Mouse (Mus musculus) skeletal muscle tissue, adult 2 months (tissue): ENCODE data around the gene Tmprss9.
A peak's percentile ranks its signal among the peaks of the same experiment; 100 is the strongest.

Source experiments
- DNase-seq: peaks from one replicate; pipeline ENCODE4 v3.0.0-alpha.2; 2012; ENCODE audit warnings: low read depth, low spot score

Tmprss9 gene

GRCm38 (mm10) chr10:80887181-80887580 lies 15.5 kb downstream of the Tmprss9 start:
- peak; percentile 62 for DNase-seq

DNA sequence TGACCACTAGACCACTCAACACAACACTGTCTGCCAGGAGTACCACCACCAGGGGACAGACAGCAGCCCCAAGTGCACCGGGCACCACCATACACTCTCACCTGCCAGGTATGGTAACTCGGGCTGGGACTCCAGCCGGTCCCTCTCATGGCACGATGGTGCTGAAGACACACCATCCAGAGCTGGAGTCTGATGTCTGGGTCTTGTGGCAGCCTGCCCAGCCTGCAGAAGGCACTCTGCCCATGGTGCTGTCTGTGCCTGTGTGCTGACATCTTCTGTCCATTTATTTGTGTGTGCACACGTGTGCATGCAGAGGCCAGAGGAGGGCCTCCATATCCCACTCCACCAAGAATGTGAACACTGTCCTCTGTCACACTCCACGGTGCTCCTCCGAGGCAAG lies 23.5 kb downstream of the Tmprss9 start:
- DNase-seq = no peak

DNA sequence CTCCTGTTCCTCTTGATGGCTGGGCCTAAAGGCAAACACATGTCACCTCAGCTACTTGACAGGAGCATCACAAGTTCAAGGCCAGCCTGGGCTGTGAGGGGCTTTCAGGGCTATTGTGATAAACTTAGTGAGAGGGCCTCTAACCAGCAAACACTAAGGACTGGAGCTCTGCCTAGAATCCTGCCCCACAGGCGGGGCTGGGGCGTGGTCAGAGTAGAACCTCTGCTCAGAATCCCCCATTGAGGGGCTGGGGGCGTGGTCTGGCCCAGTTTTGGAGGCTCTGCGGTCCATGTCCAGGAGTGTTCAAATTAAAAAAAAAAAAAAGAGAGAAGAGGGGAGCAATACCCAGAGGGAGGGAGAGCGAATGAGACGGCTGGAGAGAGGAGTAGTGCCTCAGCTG lies 24.0 kb downstream of the Tmprss9 start:
- DNase-seq = no peak

DNA sequence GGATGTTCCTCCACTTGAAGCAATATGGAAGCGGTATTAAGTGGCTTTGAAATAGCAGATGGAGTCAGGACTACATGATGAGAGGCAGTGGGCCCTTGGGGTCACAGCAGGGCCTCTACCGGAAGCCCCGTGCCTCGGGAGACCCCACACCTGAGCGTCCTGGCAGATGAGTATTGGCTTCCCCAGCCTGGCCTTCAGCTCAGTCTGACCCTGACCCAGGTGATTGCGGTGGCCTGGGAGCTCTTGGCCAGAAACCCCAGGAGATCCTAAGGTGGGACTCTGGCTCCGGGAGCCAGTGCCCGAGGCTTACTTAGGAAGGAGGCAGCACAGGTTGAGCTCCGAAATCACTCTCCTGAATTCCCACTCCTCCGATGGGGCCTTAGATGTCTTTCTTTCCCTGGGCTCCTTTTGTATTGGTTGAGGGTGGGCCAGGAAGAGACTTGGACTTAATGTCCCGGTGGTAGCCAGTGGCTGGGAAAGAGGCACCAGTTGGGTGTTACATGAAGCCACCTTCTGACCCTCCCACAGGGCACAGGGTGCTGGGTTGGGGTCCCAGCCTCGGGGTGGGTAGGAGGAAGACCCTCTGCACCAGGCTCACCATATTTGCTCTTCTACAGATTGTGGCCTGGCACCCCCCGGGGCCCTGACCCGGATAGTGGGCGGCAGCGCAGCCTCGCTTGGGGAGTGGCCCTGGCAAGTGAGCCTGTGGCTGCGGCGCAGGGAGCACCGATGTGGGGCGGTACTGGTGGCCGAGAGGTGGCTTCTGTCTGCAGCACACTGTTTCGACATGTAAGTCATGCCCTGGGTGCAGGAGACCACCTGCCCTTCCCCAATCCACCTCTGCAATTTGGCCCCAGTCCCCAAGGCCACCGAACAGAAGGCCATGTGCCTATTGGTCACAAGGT lies 25.2 kb downstream of the Tmprss9 start:
- DNase-seq = no peak

- DNase-seq = no peak
Measured at GRCm38 (mm10) chr10:80897861-80898510, 26.3 kb downstream of the Tmprss9 start.

DNA sequence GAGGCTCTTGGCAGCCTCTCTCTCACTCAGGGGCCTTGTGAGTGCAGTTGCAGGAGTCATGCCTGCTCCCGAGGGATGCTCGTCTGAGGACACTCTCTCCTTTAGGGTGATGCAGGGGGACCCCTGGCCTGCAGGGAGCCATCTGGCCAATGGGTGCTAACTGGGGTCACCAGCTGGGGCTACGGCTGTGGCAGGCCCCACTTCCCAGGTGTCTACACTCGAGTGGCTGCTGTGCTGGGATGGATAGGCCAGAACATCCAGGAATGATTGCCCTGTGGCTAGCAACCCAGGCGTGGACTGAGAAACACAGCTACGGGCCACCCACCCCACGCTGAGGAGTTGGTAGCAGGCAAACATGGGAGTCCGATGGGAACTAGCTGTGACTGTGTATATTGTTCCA lies 27.4 kb downstream of the Tmprss9 start:
- no peak for DNase-seq

DNA sequence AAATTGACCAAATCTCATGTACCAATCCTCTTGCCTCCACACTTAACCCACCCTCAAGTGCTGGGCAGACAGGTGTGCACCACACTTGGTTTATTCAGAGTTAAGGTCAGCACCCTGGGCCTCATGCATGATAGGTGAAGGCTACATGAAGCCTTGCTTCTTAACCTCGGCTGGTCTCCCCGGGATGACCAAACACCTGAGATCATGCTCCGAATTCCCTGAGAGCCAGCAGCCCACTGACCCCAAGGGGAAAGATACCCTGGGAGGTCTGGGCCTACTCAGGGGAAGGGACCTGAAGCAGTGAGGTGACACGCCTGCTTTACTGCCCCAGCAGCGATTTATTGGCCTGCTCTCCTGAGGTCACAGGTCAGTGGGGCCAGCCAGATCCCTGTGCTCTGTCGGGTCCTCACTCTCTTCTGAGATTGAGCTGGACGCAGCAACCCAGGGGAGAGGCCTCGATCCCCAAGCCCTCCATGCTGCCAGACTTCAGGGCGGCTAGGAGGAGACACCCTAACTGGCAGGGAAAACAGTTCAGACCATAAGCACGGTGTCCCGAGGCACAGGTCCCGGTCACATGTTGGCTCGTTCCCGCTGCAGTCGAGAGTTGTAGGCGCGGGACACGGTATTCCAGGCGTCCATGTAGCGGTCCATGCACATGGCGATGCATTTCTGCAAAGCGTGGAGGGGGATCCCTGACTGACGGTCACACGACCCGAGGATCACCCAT lies 28.1 kb downstream of the Tmprss9 start:
- peak; percentile 21 for DNase-seq

GRCm38 (mm10) chr10:80900318-80901247 lies 28.9 kb downstream of the Tmprss9 start, which contains the start of gene Timm13:
TSS of gene Timm13 (minus strand) at chr10:80900969.
- peak; percentile 100 for DNase-seq

DNA sequence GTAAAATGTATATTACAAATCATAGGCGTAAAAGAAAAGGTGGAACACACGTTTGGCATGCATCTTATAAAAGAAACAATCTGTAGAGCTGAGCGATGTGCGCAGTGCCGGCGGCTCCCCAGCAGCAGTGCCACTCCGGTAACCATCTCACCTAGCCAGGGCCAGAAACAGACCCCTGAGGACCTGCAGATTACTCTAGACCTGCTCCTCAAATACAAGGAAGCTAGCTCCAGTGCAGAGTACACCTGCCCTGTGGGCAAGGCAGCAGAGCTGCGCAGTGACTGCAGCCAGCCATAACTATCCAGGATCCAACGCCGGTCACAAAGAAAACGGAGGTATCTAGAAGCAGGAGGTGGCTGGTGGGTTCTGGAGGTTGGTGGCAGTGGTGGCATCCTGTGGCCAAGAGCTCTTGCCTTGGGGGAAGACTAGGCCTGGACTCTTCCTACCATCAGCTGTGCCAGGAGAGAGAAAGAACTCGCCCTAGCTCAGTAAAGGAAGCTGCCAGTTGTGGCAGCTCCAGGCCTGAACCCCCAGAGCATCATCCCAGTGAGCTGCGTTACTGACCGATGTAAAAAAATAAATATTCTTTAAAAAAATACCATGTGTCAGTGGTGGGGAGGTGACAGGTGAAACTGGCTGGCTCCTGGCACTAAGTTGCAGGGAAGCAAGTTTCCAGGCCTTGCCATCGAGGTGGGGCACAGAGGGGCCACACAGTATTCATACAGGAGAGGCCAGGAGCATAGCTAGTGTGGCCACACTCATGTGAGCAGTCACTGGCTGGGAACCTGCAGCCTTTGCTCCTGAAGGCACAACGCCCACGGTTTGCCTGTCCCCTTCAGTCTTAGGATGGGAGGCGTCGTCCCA lies 30.0 kb downstream of the Tmprss9 start:
- no peak for DNase-seq

DNA sequence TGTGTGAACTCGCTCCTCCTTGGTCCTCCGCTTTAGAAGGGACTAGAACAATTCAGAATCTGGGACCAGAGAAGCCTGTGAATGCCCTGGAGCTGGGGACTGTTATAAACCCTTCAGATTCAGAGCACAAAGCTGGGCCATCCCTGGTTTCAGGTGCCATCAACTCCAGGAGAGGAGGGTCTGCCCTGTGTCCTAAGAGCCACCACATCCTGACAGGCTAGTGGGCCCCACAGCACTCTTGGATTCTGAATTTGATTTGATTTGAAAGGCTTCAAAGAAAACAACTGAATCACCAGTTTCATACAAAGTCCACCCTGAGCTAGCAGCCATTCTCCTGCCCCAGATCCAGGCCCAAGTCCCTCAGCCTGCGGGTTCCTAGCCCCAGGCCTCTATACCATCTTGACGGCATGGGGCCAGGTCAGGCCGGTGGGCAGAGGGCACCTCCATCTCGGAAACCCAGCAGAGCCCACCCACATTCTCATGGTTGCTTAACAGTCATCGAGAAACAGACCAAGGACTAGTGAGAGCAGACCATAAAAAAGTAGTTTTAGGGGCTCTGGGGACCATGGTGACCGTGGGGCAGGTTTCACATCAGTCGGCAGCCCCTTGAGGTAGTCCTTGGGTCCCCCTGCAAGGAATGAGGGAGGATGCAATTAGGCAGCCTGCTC lies 30.8 kb downstream of the Tmprss9 start:
- DNase-seq = no peak

GRCm38 (mm10) chr10:80903282-80903681 lies 31.6 kb downstream of the Tmprss9 start:
- DNase-seq = no peak

DNA sequence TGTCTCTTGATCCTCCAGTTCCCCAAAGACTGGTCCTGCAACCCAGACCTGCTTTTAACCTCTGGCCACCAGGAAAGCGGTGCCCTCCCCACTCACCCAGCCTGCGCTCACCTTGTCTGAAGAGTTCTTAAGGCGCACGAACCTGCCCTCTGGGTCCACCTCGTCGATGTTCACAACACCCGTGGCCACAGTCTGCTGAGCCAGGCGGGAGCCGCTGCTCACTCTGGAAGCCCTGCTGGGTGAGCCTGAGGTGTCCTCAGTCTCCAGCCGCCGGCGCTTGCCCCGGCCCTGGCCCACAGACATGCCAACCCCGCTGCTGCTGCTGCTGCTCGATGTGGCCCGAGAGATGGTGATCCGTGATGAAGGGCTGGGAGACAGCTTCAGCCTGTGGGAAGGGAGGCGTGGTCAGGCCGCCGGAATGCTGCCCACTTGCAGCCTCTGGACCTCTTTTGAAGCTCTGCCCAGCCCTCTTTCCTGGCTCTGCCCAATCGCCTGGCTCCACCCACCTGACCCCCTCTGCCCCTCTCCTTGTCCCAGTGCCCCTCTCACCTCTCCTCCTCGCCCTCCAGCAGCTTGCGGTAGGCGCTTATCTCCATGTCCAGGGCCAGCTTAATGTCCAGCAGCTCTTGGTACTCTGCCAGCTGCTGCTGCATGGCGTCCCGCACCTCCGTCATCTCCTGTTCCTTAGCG lies 32.5 kb downstream of the Tmprss9 start:
- no peak for DNase-seq

GRCm38 (mm10) chr10:80904709-80905108 lies 33.1 kb downstream of the Tmprss9 start:
- no peak for DNase-seq

DNA sequence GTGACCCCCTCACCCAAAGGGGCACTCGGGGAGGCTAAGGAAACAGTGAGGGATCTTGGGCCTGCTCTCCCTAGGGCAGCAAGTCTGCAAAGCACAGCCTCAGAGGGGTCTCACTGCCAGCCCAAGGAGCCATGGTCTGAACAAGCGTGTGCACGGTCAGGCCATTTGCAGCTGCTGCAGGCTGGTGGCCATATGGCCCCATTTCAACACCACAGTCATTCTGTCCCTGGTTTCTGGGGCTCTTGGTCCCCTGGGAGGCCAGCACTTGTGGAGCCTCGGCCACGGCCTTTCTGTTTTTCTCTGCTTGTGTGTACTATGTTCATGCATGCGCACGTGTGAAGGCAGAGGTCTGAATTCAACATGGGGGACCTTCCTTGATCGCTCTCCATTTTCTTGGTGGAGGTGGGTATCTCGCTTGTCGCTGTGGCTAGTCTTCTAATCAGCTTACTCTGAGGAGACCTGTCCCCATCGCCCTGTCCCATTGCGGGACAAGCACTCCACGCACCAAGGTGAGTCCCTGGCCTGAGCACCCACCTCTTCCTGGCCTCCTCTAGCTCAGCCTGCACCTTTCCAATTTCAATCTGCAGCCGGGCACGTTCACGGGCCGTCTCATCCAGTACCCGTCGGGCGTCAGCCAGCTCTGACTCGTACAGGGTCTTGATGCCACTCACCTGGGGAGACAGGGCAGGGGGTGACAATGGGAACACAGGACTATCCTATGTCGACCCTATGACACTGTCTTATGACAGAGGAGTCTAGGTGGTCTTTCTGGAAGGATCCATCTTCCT lies 37.9 kb downstream of the Tmprss9 start:
- no peak for DNase-seq

- no peak for DNase-seq
Measured at GRCm38 (mm10) chr10:80911354-80911753, 39.7 kb downstream of the Tmprss9 start.

- DNase-seq = no peak
Measured at GRCm38 (mm10) chr10:80911891-80912290, 40.2 kb downstream of the Tmprss9 start.

DNA sequence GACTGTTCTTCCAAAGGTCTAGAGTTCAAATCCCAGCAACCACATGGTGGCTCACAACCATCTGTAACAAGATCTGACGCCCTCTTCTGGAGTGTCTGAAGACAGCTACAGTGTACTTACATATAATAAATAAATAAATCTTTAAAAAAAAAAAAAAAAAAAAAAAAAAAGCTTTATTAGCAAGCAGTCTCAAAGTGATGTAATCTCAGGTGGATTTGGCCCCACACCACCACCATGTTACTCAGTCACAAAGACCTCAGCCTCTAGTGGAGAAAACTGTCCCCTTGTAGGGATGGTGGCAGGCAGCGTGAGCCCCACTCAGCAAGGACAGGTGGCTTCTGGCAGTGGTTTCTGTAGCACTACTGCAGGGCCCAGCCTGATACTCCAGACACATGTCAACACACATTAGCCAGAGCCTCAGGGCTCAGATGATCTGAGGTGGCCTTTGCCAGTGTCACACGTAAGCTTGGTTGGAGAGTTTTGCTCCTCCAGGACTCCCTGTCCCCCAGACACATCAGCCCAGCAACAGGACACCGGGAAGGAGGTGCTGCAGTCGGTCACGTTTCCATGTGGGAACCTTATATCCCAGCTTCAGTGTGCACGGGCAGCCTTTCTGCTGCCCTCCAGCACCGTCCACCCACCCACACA lies 41.8 kb downstream of the Tmprss9 start:
- DNase-seq = peak; percentile 69

DNA sequence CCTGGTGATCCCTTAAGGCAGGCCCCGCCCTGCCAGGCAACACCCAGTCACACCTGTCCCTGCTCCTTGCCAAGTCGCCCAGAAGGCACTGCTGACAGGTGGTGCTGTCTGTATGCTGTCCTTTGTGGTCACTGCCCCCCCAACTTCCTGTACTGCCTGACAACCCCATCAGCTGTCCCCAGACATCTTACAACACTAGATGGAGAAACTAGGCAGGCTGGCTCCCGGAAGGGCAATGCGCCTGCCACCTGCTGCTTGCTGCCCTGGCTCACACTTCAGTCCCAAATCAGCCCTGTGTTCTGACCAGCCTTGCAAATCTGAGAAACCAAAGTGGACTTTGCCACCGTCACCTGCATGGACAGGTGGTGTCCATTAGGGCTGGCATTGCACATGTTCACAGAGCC lies 42.6 kb downstream of the Tmprss9 start:
- DNase-seq = peak; percentile 82
